Mouse (Mus musculus): ENCODE measurements around the gene Klhl26. TPM values are rescaled to one million over a fixed set of nuclear protein-coding genes. Genes with fewer than 3 reads are reported as not detected.
A peak's percentile ranks its signal among the peaks of the same experiment; 100 is the strongest.

Gene Klhl26
- total RNA-seq, 2 experiments from 2014 or later, result 43.6 to 44.6 TPM

GRCm38 (mm10) chr8:70459636-70460035, 17.1 kb downstream of the Klhl26 start:
- no peak for DNase-seq (ENCODE audit: low spot score in 2 of 2)
- intact Hi-C loops (cut with DNase I), result loop anchor here (5.0 kb wide), 1 partner anchor 43 kb away; no protein-coding TSS in a partner anchor

GRCm38 (mm10) chr8:70458462-70458861, 18.3 kb downstream of the Klhl26 start:
- intact Hi-C loops (cut with DNase I), result loop anchor here (5.0 kb wide), 1 partner anchor 44 kb away; no protein-coding TSS in a partner anchor
- DNase-seq (ENCODE audit: low spot score in 2 of 2), result no peak

- intact Hi-C loops (cut with DNase I), result loop anchor here (5.0 kb wide), 1 partner anchor 44 kb away; no protein-coding TSS in a partner anchor
- DNase-seq (ENCODE audit: low spot score in 2 of 2), result no peak
These were observed 18.9 kb downstream of the Klhl26 start for GRCm38 (mm10) chr8:70457882-70458281.

GRCm38 (mm10) chr8:70456996-70457395, 19.8 kb downstream of the Klhl26 start:
- DNase-seq (ENCODE audit: low spot score in 2 of 2), result no peak
- intact Hi-C loops (cut with DNase I), result loop anchor here (5.0 kb wide), 1 partner anchor 45 kb away; no protein-coding TSS in a partner anchor

GRCm38 (mm10) chr8:70453852-70454251, 22.9 kb downstream of the Klhl26 start:
- peak; percentile 57 to 61 for DNase-seq (ENCODE audit: low spot score in 2 of 2)
- intact Hi-C loops (cut with DNase I), result loop anchor here (5.0 kb wide), 2 partner anchors 33 to 37 kb away; partner anchors contain the start of gene Tmem59l

GRCm38 (mm10) chr8:70452196-70452966, 24.4 kb downstream of the Klhl26 start:
- intact Hi-C loops (cut with DNase I), result loop anchor here (5.0 kb wide), 2 partner anchors 35 kb away; partner anchors contain the start of gene Tmem59l
- peak in 1 of 2 experiments; percentile 51 for DNase-seq (ENCODE audit: low spot score in 2 of 2)

GRCm38 (mm10) chr8:70447639-70448420, 28.9 kb downstream of the Klhl26 start:
- intact Hi-C loops (cut with DNase I), result no loop called here
- no peak for DNase-seq (ENCODE audit: low spot score in 2 of 2)

- intact Hi-C loops (cut with DNase I), result no loop called here
- DNase-seq (ENCODE audit: low spot score in 2 of 2), result no peak
These were observed 30.8 kb downstream of the Klhl26 start for GRCm38 (mm10) chr8:70445988-70446387.

- intact Hi-C loops (cut with DNase I), result no loop called here
- no peak for DNase-seq (ENCODE audit: low spot score in 2 of 2)
These were observed 33.4 kb downstream of the Klhl26 start for GRCm38 (mm10) chr8:70443326-70443725.

GRCm38 (mm10) chr8:70441565-70441964, 35.2 kb downstream of the Klhl26 start:
- intact Hi-C loops (cut with DNase I), result no loop called here
- DNase-seq (ENCODE audit: low spot score in 2 of 2), result no peak

GRCm38 (mm10) chr8:70440246-70440645, 36.5 kb downstream of the Klhl26 start:
- DNase-seq (ENCODE audit: low spot score in 2 of 2), result no peak
- intact Hi-C loops (cut with DNase I), result no loop called here

- intact Hi-C loops (cut with DNase I), result loop anchor here (5.0 kb wide), 1 partner anchor 62 kb away; no protein-coding TSS in a partner anchor
- no peak for DNase-seq (ENCODE audit: low spot score in 2 of 2)
These were observed 37.0 kb downstream of the Klhl26 start for GRCm38 (mm10) chr8:70439848-70440179.

- peak; percentile 96 to 97 for DNase-seq (ENCODE audit: low spot score in 2 of 2)
- intact Hi-C loops (cut with DNase I), result loop anchor here (5.0 kb wide), 1 partner anchor 63 kb away; no protein-coding TSS in a partner anchor
These were observed 37.5 kb downstream of the Klhl26 start, which contains the start of gene Crtc1 for GRCm38 (mm10) chr8:70439055-70439847. Gene Crtc1 (minus strand): TSS chr8:70439579.

GRCm38 (mm10) chr8:70438423-70438822, 38.3 kb downstream of the Klhl26 start:
- no peak for DNase-seq (ENCODE audit: low spot score in 2 of 2)
- intact Hi-C loops (cut with DNase I), result loop anchor here (5.0 kb wide), 1 partner anchor 64 kb away; no protein-coding TSS in a partner anchor

- DNase-seq (ENCODE audit: low spot score in 2 of 2), result no peak
- intact Hi-C loops (cut with DNase I), result loop anchor here (5.0 kb wide), 1 partner anchor 67 kb away; no protein-coding TSS in a partner anchor
These were observed 41.6 kb downstream of the Klhl26 start for GRCm38 (mm10) chr8:70435156-70435555.

GRCm38 (mm10) chr8:70432991-70433536, 43.7 kb downstream of the Klhl26 start:
- intact Hi-C loops (cut with DNase I), result no loop called here
- no peak for DNase-seq (ENCODE audit: low spot score in 2 of 2)

GRCm38 (mm10) chr8:70431213-70431612, 45.6 kb downstream of the Klhl26 start:
- no peak for DNase-seq (ENCODE audit: low spot score in 2 of 2)
- intact Hi-C loops (cut with DNase I), result no loop called here

- no peak for DNase-seq (ENCODE audit: low spot score in 2 of 2)
- intact Hi-C loops (cut with DNase I), result no loop called here
These were observed 50.4 kb downstream of the Klhl26 start for GRCm38 (mm10) chr8:70426300-70426907.

- intact Hi-C loops (cut with DNase I), result no loop called here
- no peak for DNase-seq (ENCODE audit: low spot score in 2 of 2)
These were observed 54.0 kb downstream of the Klhl26 start for GRCm38 (mm10) chr8:70422722-70423121.

All from left cerebral cortex, postnatal 36 days (tissue).